Mouse (Mus musculus) megakaryocyte, embryonic 14.5 days (primary cell): ENCODE data around the gene Slc12a8. TPM values are rescaled to one million over a fixed set of nuclear protein-coding genes. Genes with fewer than 3 reads are reported as not detected.

ENCODE experiments used
- H3K27me3 ChIP-seq: replicated peaks from 2 replicates; pipeline ENCODE3; 2012; ENCODE audit warnings: inconsistent platforms
- H3K36me3 ChIP-seq: replicated peaks from 2 replicates; pipeline ENCODE3; 2012; ENCODE audit warnings: low read length, inconsistent platforms, mixed read lengths
- H3K4me1 ChIP-seq: 2 replicates; pipeline ENCODE4 v1.6.1; 2012; ENCODE audit warnings: inconsistent platforms
- H3K4me3 ChIP-seq: replicated peaks from 2 replicates; pipeline ENCODE3; 2012; ENCODE audit warnings: moderate library complexity, mild to moderate bottlenecking, inconsistent platforms
- H3K9me3 ChIP-seq: 2 replicates; pipeline ENCODE4 v1.6.1; 2012; ENCODE audit warnings: inconsistent platforms
- FLI1 ChIP-seq: IDR thresholded peaks from 2 replicates; pipeline ENCODE4 v1.6.1; 2012; ENCODE audit warnings: low read length, inconsistent platforms, mixed read lengths
- GATA1 ChIP-seq: IDR thresholded peaks from 3 replicates; pipeline ENCODE4 v1.6.1; 2012; ENCODE audit warnings: mixed read lengths, low read length, inconsistent platforms, borderline replicate concordance
- polyA plus RNA-seq: library from polyadenylated mRNA; stranded (reverse); fragments of >175 nt; gene quantifications from 2 replicates; pipeline ENCODE4 v1.2.3, GENCODE M21; 2012; ENCODE audit warnings: low replicate concordance; ENCODE audit not compliant: insufficient read depth

Gene Slc12a8
- polyA plus RNA-seq, 1 experiment = not detected

DNA sequence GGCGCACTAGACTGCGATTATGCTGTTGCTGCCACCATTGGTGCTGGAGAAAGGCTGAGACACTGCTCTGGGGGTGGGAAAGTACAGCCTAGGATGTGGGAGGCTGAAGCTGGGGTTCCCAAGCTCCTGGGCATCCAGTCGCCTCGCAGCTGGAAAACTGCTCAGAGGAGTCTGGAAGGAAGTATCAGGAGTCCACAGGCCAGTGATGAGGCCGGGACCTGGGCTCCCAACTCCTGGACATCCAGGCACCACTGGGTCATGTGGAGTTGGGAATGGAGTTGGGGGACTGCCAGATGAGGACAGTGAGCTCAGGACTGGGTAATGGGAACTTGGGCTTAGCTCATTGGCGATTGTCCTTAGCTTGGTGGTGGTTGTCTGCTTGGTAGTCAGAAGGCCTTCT lies 136.0 kb downstream of the Slc12a8 start:
- TF ChIP-seq GATA1 = no peak
- TF ChIP-seq FLI1 = no peak
- H3K36me3 ChIP-seq = no peaks in the 10 kb centered on the region
- peaks cover 32% of the 10 kb centered on the region for H3K27me3 ChIP-seq
- no peaks in the 10 kb centered on the region for H3K4me1 ChIP-seq
- H3K9me3 ChIP-seq = peaks cover 33% of the 10 kb centered on the region
- no peak overlapping the region for H3K4me3 ChIP-seq

GRCm38 (mm10) chr16:33655443-33655842 lies 138.3 kb downstream of the Slc12a8 start:
- Histone ChIP-seq H3K4me1 (no peaks in the 10 kb centered on the region), H3K36me3 (no peaks in the 10 kb centered on the region), H3K27me3 (peaks cover 49% of the 10 kb centered on the region), H3K4me3 (no peak overlapping the region), H3K9me3 (peaks cover 19% of the 10 kb centered on the region)
- no peak for TF ChIP-seq GATA1
- TF ChIP-seq FLI1 = no peak

- Histone ChIP-seq H3K27me3 (peaks cover 56% of the 10 kb centered on the region), H3K36me3 (no peaks in the 10 kb centered on the region), H3K4me1 (no peaks in the 10 kb centered on the region), H3K9me3 (peaks cover 25% of the 10 kb centered on the region), H3K4me3 (no peak overlapping the region)
- TF ChIP-seq FLI1 (no peak), GATA1 (no peak)
Measured at GRCm38 (mm10) chr16:33657191-33657590, 140.1 kb downstream of the Slc12a8 start.

DNA sequence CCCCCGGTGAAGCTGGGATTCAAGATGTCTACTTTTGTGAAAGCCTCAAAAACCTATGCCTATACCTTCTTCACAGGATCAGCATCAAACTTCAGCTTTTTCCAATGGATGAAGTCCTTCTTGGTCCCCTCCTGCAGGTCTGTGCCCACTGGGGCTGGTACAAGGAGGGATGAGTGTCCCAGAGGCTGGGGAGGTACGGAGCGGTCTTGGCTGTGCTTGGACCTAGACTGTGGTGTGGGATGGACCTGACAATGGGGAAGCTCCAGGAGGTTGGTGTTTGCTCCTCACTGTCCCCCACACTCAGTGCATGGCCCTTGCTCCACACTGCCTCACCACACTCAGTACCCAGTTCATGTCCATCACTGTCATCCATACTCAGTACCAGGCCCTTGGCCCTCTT lies 141.0 kb downstream of the Slc12a8 start:
- H3K36me3 ChIP-seq = no peaks in the 10 kb centered on the region
- no peaks in the 10 kb centered on the region for H3K4me1 ChIP-seq

GRCm38 (mm10) chr16:33659521-33659920 lies 142.4 kb downstream of the Slc12a8 start:
- peaks cover 58% of the 10 kb centered on the region for H3K27me3 ChIP-seq
- H3K9me3 ChIP-seq = peaks cover 30% of the 10 kb centered on the region
- TF ChIP-seq FLI1 (no peak), GATA1 (no peak)
- H3K36me3 ChIP-seq = no peaks in the 10 kb centered on the region
- H3K4me1 ChIP-seq = no peaks in the 10 kb centered on the region
- H3K4me3 ChIP-seq = no peak overlapping the region

More for the DNA sequence above, 141.0 kb downstream of the Slc12a8 start:
- peaks cover 25% of the 10 kb centered on the region for H3K9me3 ChIP-seq
- peaks cover 57% of the 10 kb centered on the region for H3K27me3 ChIP-seq
- H3K4me3 ChIP-seq = no peak overlapping the region
- TF ChIP-seq FLI1 = no peak
- TF ChIP-seq GATA1 = no peak

- Histone ChIP-seq H3K9me3 (peaks cover 24% of the 10 kb centered on the region), H3K4me1 (no peaks in the 10 kb centered on the region), H3K27me3 (peaks cover 54% of the 10 kb centered on the region), H3K36me3 (no peaks in the 10 kb centered on the region), H3K4me3 (no peak overlapping the region)
- no peak for TF ChIP-seq FLI1
- TF ChIP-seq GATA1 = no peak
Measured at GRCm38 (mm10) chr16:33660125-33660524, 143.0 kb downstream of the Slc12a8 start.

DNA sequence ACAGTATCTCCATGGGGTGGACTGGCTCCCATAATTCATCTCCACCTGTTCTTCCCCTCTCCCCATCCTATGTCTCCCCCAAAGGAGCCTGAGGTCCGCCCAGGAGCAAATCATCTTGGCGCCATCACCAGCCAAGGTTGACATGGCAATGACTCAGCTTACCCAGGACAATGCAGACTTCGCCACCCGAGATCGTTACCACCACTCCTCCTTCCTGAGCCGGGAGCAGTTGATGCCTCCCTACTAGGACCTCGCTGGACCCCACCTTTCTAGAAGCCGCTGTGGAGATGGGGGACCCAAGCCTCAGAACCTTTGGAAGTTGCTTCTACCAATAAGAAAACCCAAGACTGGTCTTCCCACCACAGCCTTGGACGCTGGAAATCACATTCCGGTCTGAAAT lies 145.7 kb downstream of the Slc12a8 start:
- TF ChIP-seq FLI1 (no peak), GATA1 (no peak)

GRCm38 (mm10) chr16:33666226-33666625 lies 149.1 kb downstream of the Slc12a8 start:
- TF ChIP-seq GATA1 = no peak
- no peak for TF ChIP-seq FLI1
- Histone ChIP-seq H3K27me3 (peaks cover 46% of the 10 kb centered on the region), H3K4me1 (peaks cover 15% of the 10 kb centered on the region)

More for the DNA sequence above, 145.7 kb downstream of the Slc12a8 start:
- Histone ChIP-seq H3K36me3 (no peaks in the 10 kb centered on the region), H3K27me3 (peaks cover 55% of the 10 kb centered on the region), H3K4me3 (no peak overlapping the region), H3K4me1 (peaks cover 4% of the 10 kb centered on the region; the same call in 1 of the 2 replicates), H3K9me3 (peaks cover 23% of the 10 kb centered on the region)

GRCm38 (mm10) chr16:33666985-33667538 lies 149.9 kb downstream of the Slc12a8 start:
- TF ChIP-seq FLI1 (no peak), GATA1 (no peak)
- H3K9me3 ChIP-seq = peaks cover 15% of the 10 kb centered on the region

More at GRCm38 (mm10) chr16:33666226-33666625, 149.1 kb downstream of the Slc12a8 start:
- H3K9me3 ChIP-seq = peaks cover 21% of the 10 kb centered on the region
- no peak overlapping the region for H3K4me3 ChIP-seq
- no peaks in the 10 kb centered on the region for H3K36me3 ChIP-seq

DNA sequence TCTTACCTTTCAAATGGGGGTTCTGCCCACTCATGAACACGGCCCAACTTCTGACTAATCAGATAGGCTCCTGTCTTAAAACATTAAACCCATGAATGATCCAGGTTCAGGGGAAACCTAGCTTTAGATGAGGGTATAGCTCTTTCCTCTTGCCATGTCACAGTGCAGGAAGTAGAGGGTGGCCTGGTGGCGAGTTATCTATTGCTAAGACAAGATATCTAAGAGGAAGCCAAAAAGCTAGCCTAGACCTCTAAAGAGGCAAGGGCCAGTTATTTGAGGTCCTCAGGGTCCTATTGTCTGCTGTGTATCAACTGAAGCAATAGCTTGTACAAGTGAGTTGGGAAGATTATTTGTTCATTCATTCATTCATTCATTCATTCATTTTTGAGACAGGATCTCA lies 151.3 kb downstream of the Slc12a8 start:
- peaks cover 15% of the 10 kb centered on the region for H3K9me3 ChIP-seq
- H3K36me3 ChIP-seq = no peaks in the 10 kb centered on the region
- H3K4me1 ChIP-seq = peaks cover 15% of the 10 kb centered on the region
- TF ChIP-seq FLI1 (no peak), GATA1 (no peak)
- H3K4me3 ChIP-seq = no peak overlapping the region
- H3K27me3 ChIP-seq = peaks cover 39% of the 10 kb centered on the region

More at GRCm38 (mm10) chr16:33666985-33667538, 149.9 kb downstream of the Slc12a8 start:
- peaks cover 41% of the 10 kb centered on the region for H3K27me3 ChIP-seq
- no peak overlapping the region for H3K4me3 ChIP-seq
- no peaks in the 10 kb centered on the region for H3K36me3 ChIP-seq
- peaks cover 15% of the 10 kb centered on the region for H3K4me1 ChIP-seq

GRCm38 (mm10) chr16:33669072-33669471 lies 151.9 kb downstream of the Slc12a8 start:
- peaks cover 37% of the 10 kb centered on the region for H3K27me3 ChIP-seq
- peaks cover 15% of the 10 kb centered on the region for H3K4me1 ChIP-seq
- TF ChIP-seq FLI1 = no peak
- H3K9me3 ChIP-seq = peaks cover 13% of the 10 kb centered on the region
- no peak overlapping the region for H3K4me3 ChIP-seq
- H3K36me3 ChIP-seq = no peaks in the 10 kb centered on the region
